In genomic region chr5:53759912-53760311, GRCm38 (mm10) we compare ENCODE assay signal across 23 mouse cellular contexts. TPM values are rescaled to one million over a fixed set of nuclear protein-coding genes. Genes with fewer than 3 reads are reported as not detected.
DNase-seq lines count a peak whose midpoint lies in the region; ATAC-seq and TF ChIP-seq lines count a peak whose summit lies in the region.
"Had no signal": no experiment of that assay in that cellular context is flagged by ENCODE, and none has a peak within 500 bp of the region (broad histone marks: within the 10 kb centered on the region; RNA-seq: fewer than 3 reads in every experiment).

No protein-coding gene starts in this region.

- H3K36me3 ChIP-seq in intestine, embryonic 14.5 days (ENCODE audit: control insufficient read depth, insufficient read depth, low read length), result no peaks in the 10 kb centered on the region
- no peaks in the 10 kb centered on the region for H3K36me3 ChIP-seq in intestine, postnatal 0 days (ENCODE audit: control insufficient read depth, insufficient read depth)
- no peaks in the 10 kb centered on the region for H3K36me3 ChIP-seq in lung, postnatal 0 days (ENCODE audit: insufficient read depth, low read length)
- no peaks in the 10 kb centered on the region for H3K36me3 ChIP-seq in forebrain, embryonic 14.5 days (ENCODE audit: control insufficient read depth, insufficient read depth, low read length)
- H3K36me3 ChIP-seq: embryonic facial prominence, embryonic 13.5 days; forebrain, embryonic 12.5 days; G1E; heart, embryonic 15.5 days had no signal

- H3K9ac ChIP-seq in intestine, embryonic 14.5 days (ENCODE audit: low read length), result no peak overlapping the region
- no peak overlapping the region for H3K9ac ChIP-seq in intestine, postnatal 0 days (ENCODE audit: low read depth, low read length)
- H3K9ac ChIP-seq in lung, postnatal 0 days (replicated peaks; ENCODE audit: low read depth), result no peak overlapping the region
- no peak overlapping the region for H3K9ac ChIP-seq in forebrain, embryonic 14.5 days (ENCODE audit: low read length)
- H3K9ac ChIP-seq: embryonic facial prominence, embryonic 13.5 days; forebrain, embryonic 12.5 days; forebrain, postnatal 0 days; heart, embryonic 15.5 days had no signal

- TF ChIP-seq EP300 in lung, postnatal 0 days (IDR thresholded peaks at IDR 0.05), result no peak

- no peaks in the 10 kb centered on the region for H3K4me1 ChIP-seq in intestine, embryonic 14.5 days (replicated peaks; ENCODE audit: control insufficient read depth, insufficient read depth, low read length)
- no peaks in the 10 kb centered on the region for H3K4me1 ChIP-seq in intestine, postnatal 0 days (replicated peaks; ENCODE audit: control insufficient read depth, insufficient read depth, low read length)
- no peaks in the 10 kb centered on the region for H3K4me1 ChIP-seq in lung, postnatal 0 days (ENCODE audit: insufficient read depth, low read depth, low read length)
- H3K4me1 ChIP-seq in lung, adult 2 months (ENCODE audit: control insufficient read depth, insufficient read depth, low read length), result no peaks in the 10 kb centered on the region
- H3K4me1 ChIP-seq in forebrain, embryonic 14.5 days (ENCODE audit: control insufficient read depth, insufficient read depth, low read length), result no peaks in the 10 kb centered on the region
- H3K4me1 ChIP-seq: embryonic facial prominence, embryonic 13.5 days; forebrain, embryonic 12.5 days; heart, embryonic 15.5 days had no signal

- H3K27me3 ChIP-seq in intestine, embryonic 14.5 days (replicated peaks; ENCODE audit: control insufficient read depth, insufficient read depth, low read length), result no peaks in the 10 kb centered on the region
- no peaks in the 10 kb centered on the region for H3K27me3 ChIP-seq in intestine, postnatal 0 days (replicated peaks; ENCODE audit: control insufficient read depth, insufficient read depth, low read length)
- no peaks in the 10 kb centered on the region for H3K27me3 ChIP-seq in lung, postnatal 0 days (replicated peaks; ENCODE audit: insufficient read depth, low read length)
- H3K27me3 ChIP-seq in forebrain, embryonic 14.5 days (replicated peaks; ENCODE audit: control insufficient read depth, insufficient read depth, low read length), result no peaks in the 10 kb centered on the region
- H3K27me3 ChIP-seq: embryonic facial prominence, embryonic 13.5 days; forebrain, embryonic 12.5 days; heart, embryonic 15.5 days had no signal

- H3K4me2 ChIP-seq in intestine, embryonic 14.5 days (ENCODE audit: low read length), result no peak overlapping the region
- no peak overlapping the region for H3K4me2 ChIP-seq in intestine, postnatal 0 days (replicated peaks; ENCODE audit: low read depth)
- H3K4me2 ChIP-seq in lung, postnatal 0 days (replicated peaks; ENCODE audit: low read depth, low read length), result no peak overlapping the region
- no peak overlapping the region for H3K4me2 ChIP-seq in forebrain, embryonic 14.5 days (ENCODE audit: low read length)
- H3K4me2 ChIP-seq: embryonic facial prominence, embryonic 13.5 days; forebrain, embryonic 12.5 days; heart, embryonic 11.5 days; heart, embryonic 15.5 days had no signal

- 85% methylated on average over 4 of the region's 4 CpGs for WGBS in intestine, embryonic 14.5 days
- 84% methylated on average over 4 of the region's 4 CpGs for WGBS in intestine, postnatal 0 days
- WGBS in lung, postnatal 0 days, result 67% methylated on average over 4 of the region's 4 CpGs
- 71% methylated on average over 4 of the region's 4 CpGs for whole genome bisulfite sequencing in lung, adult 2 months
- WGBS in forebrain, embryonic 14.5 days, result 93% methylated on average over 4 of the region's 4 CpGs

- no peaks in the 10 kb centered on the region for H3K9me3 ChIP-seq in intestine, embryonic 14.5 days (ENCODE audit: control insufficient read depth, low read length)
- no peaks in the 10 kb centered on the region for H3K9me3 ChIP-seq in intestine, postnatal 0 days (ENCODE audit: control insufficient read depth)
- no peaks in the 10 kb centered on the region for H3K9me3 ChIP-seq in lung, postnatal 0 days (ENCODE audit: low read length)
- H3K9me3 ChIP-seq in forebrain, embryonic 14.5 days (replicated peaks; ENCODE audit: control insufficient read depth, low read length), result no peaks in the 10 kb centered on the region
- H3K9me3 ChIP-seq: embryonic facial prominence, embryonic 13.5 days; forebrain, embryonic 12.5 days; G1E; heart, embryonic 15.5 days had no signal

- DNase-seq in intestine, embryonic 14.5 days (ENCODE audit: low spot score), result no peak
- DNase-seq in lung, postnatal 0 days (ENCODE audit: low spot score), result peak; percentile 8
- DNase-seq in lung, adult 2 months, result no peak
- DNase-seq in kidney, postnatal 14 days, result peak; percentile 60
- no peak for DNase-seq in forebrain, embryonic 14.5 days (ENCODE audit: low spot score)
- DNase-seq in adrenal gland, adult (ENCODE audit: inconsistent age in 2 of 2, low spot score in 1 of 2), result no peak
- DNase-seq: adrenal gland, postnatal 14 days; B cell, adult 2 months; cerebellum, adult 18-20 months; cerebellum, adult 9-11 months; cerebellum, postnatal 36 days; forebrain, postnatal 0 days; gastrocnemius, postnatal 14 days; heart, adult 2 months; heart, postnatal 14 days had no signal

- no peak for TF ChIP-seq POLR2A in lung, adult 2 months (IDR thresholded peaks at IDR 0.05; ENCODE audit: borderline replicate concordance, extremely low read depth, low read depth, low read length)

- peak overlapping the region; percentile 54; the same call in 1 of the 2 replicates for H3K27ac ChIP-seq in intestine, embryonic 14.5 days (ENCODE audit: low read depth)
- no peak overlapping the region for H3K27ac ChIP-seq in intestine, postnatal 0 days (ENCODE audit: low read depth, low read length)
- H3K27ac ChIP-seq in lung, postnatal 0 days (ENCODE audit: low read length), result no peak overlapping the region
- no peak overlapping the region for H3K27ac ChIP-seq in forebrain, embryonic 14.5 days (ENCODE audit: low read depth, low read length)
- H3K27ac ChIP-seq: embryonic facial prominence, embryonic 13.5 days; forebrain, embryonic 12.5 days; heart, adult 2 months; heart, embryonic 15.5 days had no signal

- no peak for ATAC-seq in intestine, embryonic 14.5 days (replicated peaks; ENCODE audit: low FRiP score, low TSS enrichment, low read depth)
- no peak for ATAC-seq in intestine, postnatal 0 days
- no peak for ATAC-seq in lung, postnatal 0 days
- no peak for ATAC-seq in forebrain, embryonic 14.5 days
- ATAC-seq: CD4-positive, CD25-positive, alpha-beta regulatory T cell, adult 4 months; forebrain, postnatal 0 days had no signal

- H3K4me3 ChIP-seq in intestine, embryonic 14.5 days (ENCODE audit: low read depth, low read length), result no peak overlapping the region
- no peak overlapping the region for H3K4me3 ChIP-seq in intestine, postnatal 0 days (ENCODE audit: low read depth, low read length)
- no peak overlapping the region for H3K4me3 ChIP-seq in lung, postnatal 0 days (ENCODE audit: low read depth, low read length)
- no peak overlapping the region for H3K4me3 ChIP-seq in lung, adult 2 months (replicated peaks; ENCODE audit: extremely low read depth, low read depth, low read length)
- no peak overlapping the region for H3K4me3 ChIP-seq in forebrain, embryonic 14.5 days (ENCODE audit: low read depth, low read length)
- H3K4me3 ChIP-seq: embryonic facial prominence, embryonic 13.5 days; forebrain, embryonic 12.5 days; heart, adult 2 months; heart, embryonic 15.5 days had no signal

- TF ChIP-seq CTCF in intestine, postnatal 0 days (IDR thresholded peaks at IDR 0.05; ENCODE audit: low read depth), result no peak
- no peak for TF ChIP-seq CTCF in lung, postnatal 0 days (IDR thresholded peaks at IDR 0.05)
- TF ChIP-seq CTCF in lung, adult 2 months (IDR thresholded peaks at IDR 0.05; ENCODE audit: insufficient read depth, low read length), result no peak

RNA-seq across cellular contexts. Expression of gene Tbc1d19, which starts 49.5 kb away (rescaled TPM):
- polyA plus RNA-seq in intestine, embryonic 14.5 days (2014; fragmentation: Nextera tagmentation; extraction: Ambion mirVana), result 32.2 and 39.6 TPM in 2 replicates
- 7.5 and 8.3 TPM in 2 replicates for polyA plus RNA-seq in intestine, postnatal 0 days (2015; fragmentation: Nextera tagmentation; extraction: Ambion mirVana)
- polyA plus RNA-seq in lung, postnatal 0 days (2015; fragmentation: Nextera tagmentation; extraction: Ambion mirVana), result 23.5 and 28.0 TPM in 2 replicates
- 12.5 and 15.0 TPM in 2 replicates for polyA plus RNA-seq in lung, adult 2 months (2012; rRNA removed)
- 60.9 and 69.7 TPM in 2 replicates for polyA plus RNA-seq in forebrain, embryonic 14.5 days (2014; fragmentation: Nextera tagmentation; extraction: Ambion mirVana)

RNA-seq across cellular contexts. Expression of gene Cckar, which starts 52.4 kb away (rescaled TPM):
- 13.2 and 27.2 TPM in 2 replicates for polyA plus RNA-seq in intestine, embryonic 14.5 days (2014; fragmentation: Nextera tagmentation; extraction: Ambion mirVana)
- 2.3 and 2.4 TPM in 2 replicates for polyA plus RNA-seq in intestine, postnatal 0 days (2015; fragmentation: Nextera tagmentation; extraction: Ambion mirVana)
- polyA plus RNA-seq in lung, postnatal 0 days (2015; fragmentation: Nextera tagmentation; extraction: Ambion mirVana), result 25.2 and 26.0 TPM in 2 replicates
- polyA plus RNA-seq in lung, adult 2 months (2012; rRNA removed), result 48.0 and 64.9 TPM in 2 replicates
- polyA plus RNA-seq in forebrain, embryonic 14.5 days (2014; fragmentation: Nextera tagmentation; extraction: Ambion mirVana), result 0.54 and 1.4 TPM in 2 replicates
- polyA plus RNA-seq: CD4-positive, CD25-positive, alpha-beta regulatory T cell, adult 4 months; G1E; gonadal fat pad, adult 2 months had no signal

Comparison
In these comparisons a context has a peak if more than half of its experiments do, and no peak if none do; other contexts are left out.
1. DNase-seq: peak in lung, postnatal 0 days (single experiment) and kidney, postnatal 14 days (single experiment); none in intestine, embryonic 14.5 days (single experiment), lung, adult 2 months (single experiment), forebrain, embryonic 14.5 days (single experiment) and adrenal gland, adult (0 of 2).